Mouse (Mus musculus): ENCODE data around the gene Kars. TPM values are rescaled to one million over a fixed set of nuclear protein-coding genes. Genes with fewer than 3 reads are reported as not detected.

The Kars gene
- polyA plus RNA-seq, 1 experiment from 2014 or later: 172 TPM

GRCm38 (mm10) chr8:111943544-111943943 is 67.6 kb downstream of the Kars start:
- H3K4me3 ChIP-seq (ENCODE audit: low read length): no peak overlapping the region
- H3K4me1 ChIP-seq (replicated peaks; ENCODE audit: control insufficient read depth, insufficient read depth, low read length): peaks cover 14% of the 10 kb centered on the region
- no peaks in the 10 kb centered on the region for H3K27me3 ChIP-seq (ENCODE audit: control insufficient read depth, insufficient read depth, low read depth, low read length)
- H3K27ac ChIP-seq (ENCODE audit: low read length): no peak overlapping the region
- H3K36me3 ChIP-seq (ENCODE audit: control insufficient read depth, insufficient read depth, low read length): peaks cover 19% of the 10 kb centered on the region
- no peak overlapping the region for H3K9ac ChIP-seq (ENCODE audit: low read length)
- H3K4me2 ChIP-seq (ENCODE audit: low read depth, low read length): no peak overlapping the region
- ATAC-seq (ENCODE audit: low read depth): no peak
- peaks cover 1% of the 10 kb centered on the region; the same call in 1 of the 2 replicates for H3K9me3 ChIP-seq (ENCODE audit: control insufficient read depth, low read length)
- 82% methylated on average over 2 of the region's 2 CpGs for WGBS

Other genes starting within 250 kb of the Kars start
- 193 and 203 TPM in 2 replicates for gene Cfdp1, start 157.0 kb downstream of the Kars start, polyA plus RNA-seq (2015; fragmentation: Nextera tagmentation; extraction: Ambion mirVana)
- 10.1 and 10.9 TPM in 2 replicates for gene Tmem170, start 134.6 kb downstream of the Kars start, polyA plus RNA-seq (2015; fragmentation: Nextera tagmentation; extraction: Ambion mirVana)
- 14.2 and 15.4 TPM in 2 replicates for gene Chst5, start 100.9 kb downstream of the Kars start, polyA plus RNA-seq (2015; fragmentation: Nextera tagmentation; extraction: Ambion mirVana)
- 17.5 and 19.6 TPM in 2 replicates for gene Tmem231, start 77.4 kb downstream of the Kars start, polyA plus RNA-seq (2015; fragmentation: Nextera tagmentation; extraction: Ambion mirVana)
- gene Gabarapl2, start 70.6 kb downstream of the Kars start, polyA plus RNA-seq (2015; fragmentation: Nextera tagmentation; extraction: Ambion mirVana): 195 and 218 TPM in 2 replicates
- gene Adat1, start 19.0 kb downstream of the Kars start, polyA plus RNA-seq (2015; fragmentation: Nextera tagmentation; extraction: Ambion mirVana): 7.5 and 8.8 TPM in 2 replicates
- 23.1 and 23.3 TPM in 2 replicates for gene Terf2ip, start 75 bp upstream of the Kars start, polyA plus RNA-seq (2015; fragmentation: Nextera tagmentation; extraction: Ambion mirVana)
- gene Gm6793, start 3.7 kb upstream of the Kars start, polyA plus RNA-seq (2015; fragmentation: Nextera tagmentation; extraction: Ambion mirVana): 0.58 and 0.60 TPM in 2 replicates